Mouse (Mus musculus): ENCODE measurements at regions not wholly inside any gene's neighbourhood (a gene's known extent, or its start where the extent isn't known, plus 50 kb on each side); places are given as distances from the start of the nearest gene placed in this dataset.
A peak's percentile ranks its signal among the peaks of the same experiment; 100 is the strongest.

- Histone ChIP-seq H3K4me1 (ENCODE audit: control insufficient read depth, insufficient read depth, insufficient read length, low read length) (peaks cover 3% of the 10 kb centered on the region; the same call in 1 of the 2 replicates), H3K36me3 (ENCODE audit: control insufficient read depth, insufficient read depth, low read length) (no peaks in the 10 kb centered on the region), H3K4me3 (ENCODE audit: low read depth, low read length) (no peak overlapping the region), H3K27me3 (ENCODE audit: control insufficient read depth, insufficient read depth, low read length) (no peaks in the 10 kb centered on the region), H3K27ac (ENCODE audit: insufficient read depth, low read depth, low read length) (no peak overlapping the region)
- TF ChIP-seq POLR2A (IDR thresholded peaks at IDR 0.05; ENCODE audit: low read depth, low read length), result no peak
- TF ChIP-seq CTCF (IDR thresholded peaks at IDR 0.05; ENCODE audit: extremely low read depth, insufficient read length, insufficient replicate concordance, low read depth, low read length), result no peak
- 50% methylated on average over 2 of the region's 2 CpGs for WGBS
These were observed 177.3 kb upstream of the Camk1g start for GRCm38 (mm10) chr1:193547356-193547755.

DNA sequence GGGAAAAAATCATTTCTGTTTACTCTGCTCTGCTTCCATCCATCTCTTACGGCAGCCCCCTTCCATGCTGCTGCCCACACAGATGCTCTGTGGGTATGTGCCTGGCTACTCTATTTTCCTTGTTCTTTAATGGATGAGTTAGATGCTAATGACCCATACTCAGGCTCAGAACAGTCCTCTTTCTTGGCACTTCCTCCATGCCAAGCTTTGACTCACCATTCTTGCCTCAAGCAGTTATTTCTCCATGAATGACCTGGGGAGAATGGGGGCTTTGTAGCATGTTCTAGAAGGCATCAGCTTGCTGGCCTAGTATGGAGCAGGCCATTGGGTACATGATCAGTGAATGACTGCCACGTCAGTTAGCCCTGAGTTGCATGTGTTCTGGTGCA is 175.9 kb upstream of the Camk1g start:
- H3K36me3 ChIP-seq (ENCODE audit: control insufficient read depth, insufficient read depth, low read length), result no peaks in the 10 kb centered on the region
- WGBS, result 94% methylated on average over 2 of the region's 2 CpGs
- no peak overlapping the region for H3K27ac ChIP-seq (ENCODE audit: insufficient read depth, low read depth, low read length)
- no peak overlapping the region for H3K4me3 ChIP-seq (ENCODE audit: low read depth, low read length)
- peaks cover 3% of the 10 kb centered on the region; the same call in 1 of the 2 replicates for H3K4me1 ChIP-seq (ENCODE audit: control insufficient read depth, insufficient read depth, insufficient read length, low read length)
- H3K27me3 ChIP-seq (ENCODE audit: control insufficient read depth, insufficient read depth, low read length), result no peaks in the 10 kb centered on the region
- TF ChIP-seq CTCF (IDR thresholded peaks at IDR 0.05; ENCODE audit: extremely low read depth, insufficient read length, insufficient replicate concordance, low read depth, low read length) (no peak), POLR2A (IDR thresholded peaks at IDR 0.05; ENCODE audit: low read depth, low read length) (no peak)

DNA sequence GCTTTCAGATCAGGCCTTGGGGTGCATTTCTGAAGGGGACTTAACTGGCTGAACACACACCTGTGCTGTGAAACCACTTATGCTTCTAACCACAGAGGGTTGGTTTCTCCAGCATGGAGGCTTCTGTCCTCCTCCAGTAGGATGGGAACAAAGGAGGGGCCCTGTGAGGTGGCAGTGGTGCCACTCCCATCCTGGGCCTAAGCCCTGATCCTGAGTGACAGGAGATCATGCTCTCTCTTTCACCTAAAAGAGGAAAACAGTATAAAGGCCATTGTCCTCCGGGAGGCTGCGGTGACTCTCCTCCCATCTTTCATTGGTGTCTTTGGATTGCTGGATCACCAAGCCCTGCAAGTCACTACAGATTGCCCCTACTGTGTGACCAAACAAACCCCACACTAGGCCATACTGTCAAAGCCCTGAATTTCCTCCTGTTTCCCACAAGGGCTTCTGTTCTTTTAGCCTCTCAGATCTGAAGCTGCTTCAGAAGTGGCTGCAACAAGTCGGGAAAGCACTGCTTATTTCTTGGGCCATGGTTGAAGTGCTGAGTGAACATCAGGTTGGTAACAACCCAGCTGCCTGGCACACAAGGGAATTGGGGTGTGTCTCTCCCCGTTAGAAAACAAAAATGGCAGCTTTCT is 175.4 kb upstream of the Camk1g start:
- no peaks in the 10 kb centered on the region for H3K27me3 ChIP-seq (ENCODE audit: control insufficient read depth, insufficient read depth, low read length)
- H3K4me3 ChIP-seq (ENCODE audit: low read depth, low read length), result no peak overlapping the region
- 61% methylated on average over 4 of the region's 4 CpGs for WGBS
- no peak overlapping the region for H3K27ac ChIP-seq (ENCODE audit: insufficient read depth, low read depth, low read length)
- H3K4me1 ChIP-seq (ENCODE audit: control insufficient read depth, insufficient read depth, insufficient read length, low read length), result peaks cover 3% of the 10 kb centered on the region; the same call in 1 of the 2 replicates
- H3K36me3 ChIP-seq (ENCODE audit: control insufficient read depth, insufficient read depth, low read length), result no peaks in the 10 kb centered on the region
- no peak for TF ChIP-seq POLR2A (IDR thresholded peaks at IDR 0.05; ENCODE audit: low read depth, low read length)
- no peak for TF ChIP-seq CTCF (IDR thresholded peaks at IDR 0.05; ENCODE audit: extremely low read depth, insufficient read length, insufficient replicate concordance, low read depth, low read length)

DNA sequence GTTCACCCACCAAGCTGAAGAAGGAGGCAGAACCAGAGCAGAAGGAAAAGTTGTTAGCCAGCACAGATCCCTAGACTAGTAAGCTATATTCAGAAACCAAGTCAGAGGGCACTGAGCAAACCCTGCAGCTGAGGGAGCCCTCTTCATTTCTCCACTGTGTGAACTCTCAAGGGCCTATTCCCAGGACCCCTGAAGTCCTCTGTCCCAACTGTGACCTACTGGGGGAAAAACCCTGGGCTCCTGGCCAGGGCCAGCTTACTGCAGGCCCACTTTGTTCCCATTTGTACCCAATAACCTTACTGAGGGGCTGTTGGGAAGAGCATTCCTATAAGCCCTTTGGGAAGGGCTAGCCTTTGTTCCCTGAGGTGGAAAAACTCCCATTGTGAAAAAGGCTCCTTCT is 174.7 kb upstream of the Camk1g start:
- no peaks in the 10 kb centered on the region for H3K27me3 ChIP-seq (ENCODE audit: control insufficient read depth, insufficient read depth, low read length)
- H3K4me1 ChIP-seq (ENCODE audit: control insufficient read depth, insufficient read depth, insufficient read length, low read length), result peaks cover 3% of the 10 kb centered on the region; the same call in 1 of the 2 replicates
- no peak overlapping the region for H3K4me3 ChIP-seq (ENCODE audit: low read depth, low read length)
- H3K27ac ChIP-seq (ENCODE audit: insufficient read depth, low read depth, low read length), result no peak overlapping the region
- TF ChIP-seq CTCF (IDR thresholded peaks at IDR 0.05; ENCODE audit: extremely low read depth, insufficient read length, insufficient replicate concordance, low read depth, low read length), result no peak
- no peak for TF ChIP-seq POLR2A (IDR thresholded peaks at IDR 0.05; ENCODE audit: low read depth, low read length)
- no peaks in the 10 kb centered on the region for H3K36me3 ChIP-seq (ENCODE audit: control insufficient read depth, insufficient read depth, low read length)

- H3K4me1 ChIP-seq (ENCODE audit: control insufficient read depth, insufficient read depth, insufficient read length, low read length), result peaks cover 3% of the 10 kb centered on the region; the same call in 1 of the 2 replicates
- TF ChIP-seq POLR2A (IDR thresholded peaks at IDR 0.05; ENCODE audit: low read depth, low read length) (no peak), CTCF (IDR thresholded peaks at IDR 0.05; ENCODE audit: extremely low read depth, insufficient read length, insufficient replicate concordance, low read depth, low read length) (no peak)
- H3K4me3 ChIP-seq (ENCODE audit: low read depth, low read length), result no peak overlapping the region
- 49% methylated on average over 3 of the region's 3 CpGs for WGBS
- no peak overlapping the region for H3K27ac ChIP-seq (ENCODE audit: insufficient read depth, low read depth, low read length)
- H3K36me3 ChIP-seq (ENCODE audit: control insufficient read depth, insufficient read depth, low read length), result no peaks in the 10 kb centered on the region
- H3K27me3 ChIP-seq (ENCODE audit: control insufficient read depth, insufficient read depth, low read length), result no peaks in the 10 kb centered on the region
These were observed 173.7 kb upstream of the Camk1g start for GRCm38 (mm10) chr1:193543834-193544233.

GRCm38 (mm10) chr1:193543284-193543683 is 173.2 kb upstream of the Camk1g start:
- H3K4me3 ChIP-seq (ENCODE audit: low read depth, low read length), result no peak overlapping the region
- peaks cover 3% of the 10 kb centered on the region; the same call in 1 of the 2 replicates for H3K4me1 ChIP-seq (ENCODE audit: control insufficient read depth, insufficient read depth, insufficient read length, low read length)
- no peaks in the 10 kb centered on the region for H3K36me3 ChIP-seq (ENCODE audit: control insufficient read depth, insufficient read depth, low read length)
- H3K27me3 ChIP-seq (ENCODE audit: control insufficient read depth, insufficient read depth, low read length), result no peaks in the 10 kb centered on the region
- 0 out of 2 replicates have a peak overlapping the region, but pooled peaks have one; percentile 19 for H3K27ac ChIP-seq (ENCODE audit: insufficient read depth, low read depth, low read length)
- WGBS, result 32% methylated on average over 4 of the region's 4 CpGs
- TF ChIP-seq CTCF (IDR thresholded peaks at IDR 0.05; ENCODE audit: extremely low read depth, insufficient read length, insufficient replicate concordance, low read depth, low read length), result no peak
- TF ChIP-seq POLR2A (IDR thresholded peaks at IDR 0.05; ENCODE audit: low read depth, low read length), result no peak

GRCm38 (mm10) chr1:193541934-193542580 is 172.0 kb upstream of the Camk1g start:
- H3K4me1 ChIP-seq (ENCODE audit: control insufficient read depth, insufficient read depth, insufficient read length, low read length), result peaks cover 3% of the 10 kb centered on the region; the same call in 1 of the 2 replicates

More at GRCm38 (mm10) chr1:193541934-193542580, 172.0 kb upstream of the Camk1g start:
- H3K36me3 ChIP-seq (ENCODE audit: control insufficient read depth, insufficient read depth, low read length), result no peaks in the 10 kb centered on the region
- no peak overlapping the region for H3K27ac ChIP-seq (ENCODE audit: insufficient read depth, low read depth, low read length)
- WGBS, result 62% methylated on average over 13 of the region's 13 CpGs
- no peak overlapping the region for H3K4me3 ChIP-seq (ENCODE audit: low read depth, low read length)
- no peaks in the 10 kb centered on the region for H3K27me3 ChIP-seq (ENCODE audit: control insufficient read depth, insufficient read depth, low read length)
- TF ChIP-seq POLR2A (IDR thresholded peaks at IDR 0.05; ENCODE audit: low read depth, low read length) (no peak), CTCF (IDR thresholded peaks at IDR 0.05; ENCODE audit: extremely low read depth, insufficient read length, insufficient replicate concordance, low read depth, low read length) (no peak)

All from small intestine, adult 2 months (tissue).